Mouse (Mus musculus) left cerebral cortex, postnatal 4 days (tissue): Measurements from ENCODE around the gene Cmtm3. TPM values are rescaled to one million over a fixed set of nuclear protein-coding genes. Genes with fewer than 3 reads are reported as not detected.
"Not testable (repeated sequence)": the region's sequence is repeated elsewhere in the genome, so short reads cannot be mapped to it uniquely, and the experiment has no call there.

Source experiments
- DNase-seq: peaks from one replicate; pipeline ENCODE4 v3.0.0-alpha.2; 2022
- intact Hi-C: fragments of 180-260 bp; cut with DNase I; formaldehyde crosslinking; loops from one replicate; pipeline ENCODE4 v1.15.1; 2025
- total RNA-seq, 2 experiments: library from RNA; stranded (reverse); gene quantifications; 2 replicates each; pipeline ENCODE4 v1.2.3; 2021

The Cmtm3 gene
- total RNA-seq = 10 to 100 TPM; 22.7 to 25.5 TPM

- DNase-seq = peak; percentile 59
- intact Hi-C loops = no loop called here
Observed at GRCm38 (mm10) chr8:104339229-104339982, at the start of gene Cmtm3. Gene Cmtm3, plus strand, starts transcription at chr8:104339410.

- DNase-seq, intact Hi-C loops: not testable (repeated sequence)
Observed at GRCm38 (mm10) chr8:104293081-104293480, 46.1 kb upstream of the Cmtm3 start, which contains the start of gene Cmtm2a. Gene Cmtm2a, minus strand, starts transcription at chr8:104293181.

- intact Hi-C loops = no loop called here
- DNase-seq = no peak
Observed at GRCm38 (mm10) chr8:104294396-104294795, 44.8 kb upstream of the Cmtm3 start.

- intact Hi-C loops = not testable (repeated sequence)
- peak; percentile 30 for DNase-seq
Observed at GRCm38 (mm10) chr8:104301577-104301976, 37.6 kb upstream of the Cmtm3 start.

GRCm38 (mm10) chr8:104302536-104302935 is 36.7 kb upstream of the Cmtm3 start:
- DNase-seq, intact Hi-C loops: not testable (repeated sequence)

GRCm38 (mm10) chr8:104304962-104305361 is 34.2 kb upstream of the Cmtm3 start:
- intact Hi-C loops = no loop called here
- no peak for DNase-seq

GRCm38 (mm10) chr8:104308341-104308740 is 30.9 kb upstream of the Cmtm3 start:
- DNase-seq, intact Hi-C loops: not testable (repeated sequence)

GRCm38 (mm10) chr8:104309441-104310155 is 29.6 kb upstream of the Cmtm3 start, which contains the start of the genes Gm45711 and Cmtm1:
Gene Gm45711, minus strand, starts transcription at chr8:104310081.
Gene Cmtm1, minus strand, starts transcription at chr8:104310145.
- intact Hi-C loops = not testable (repeated sequence)

GRCm38 (mm10) chr8:104312023-104312422 is 27.2 kb upstream of the Cmtm3 start:
- intact Hi-C loops, DNase-seq: not testable (repeated sequence)

More at GRCm38 (mm10) chr8:104309441-104310155, 29.6 kb upstream of the Cmtm3 start, which contains the start of the genes Gm45711 and Cmtm1:
- peak; percentile 88 for DNase-seq

GRCm38 (mm10) chr8:104313311-104313710 is 25.9 kb upstream of the Cmtm3 start:
- DNase-seq = peak; percentile 10
- intact Hi-C loops = no loop called here

GRCm38 (mm10) chr8:104321267-104321666 is 17.9 kb upstream of the Cmtm3 start, which contains the start of gene Gm11020:
Gene Gm11020, plus strand, starts transcription at chr8:104321567.
- intact Hi-C loops, DNase-seq: not testable (repeated sequence)

- DNase-seq, intact Hi-C loops: not testable (repeated sequence)
Observed at GRCm38 (mm10) chr8:104321930-104322329, 17.3 kb upstream of the Cmtm3 start, which contains the start of gene Cmtm2b. Gene Cmtm2b, plus strand, starts transcription at chr8:104322230.

GRCm38 (mm10) chr8:104332665-104333631 is 6.3 kb upstream of the Cmtm3 start:
- no peak for DNase-seq
- intact Hi-C loops = no loop called here

- DNase-seq = no peak
- intact Hi-C loops = no loop called here
Observed at GRCm38 (mm10) chr8:104333786-104334185, 5.4 kb upstream of the Cmtm3 start.

- intact Hi-C loops = no loop called here
- DNase-seq = no peak
Observed at GRCm38 (mm10) chr8:104334196-104334595, 5.0 kb upstream of the Cmtm3 start.

- DNase-seq = no peak
- intact Hi-C loops = no loop called here
Observed at GRCm38 (mm10) chr8:104336806-104337205, 2.4 kb upstream of the Cmtm3 start.

GRCm38 (mm10) chr8:104337890-104338289 is 1.3 kb upstream of the Cmtm3 start:
- intact Hi-C loops = no loop called here
- DNase-seq = no peak

- DNase-seq = no peak
- intact Hi-C loops = loop anchor here (5.0 kb wide), 1 partner anchor 102 kb away; the partner anchor contains the start of gene Dync1li2
Observed at GRCm38 (mm10) chr8:104339983-104340232, 698 bp downstream of the Cmtm3 start.

GRCm38 (mm10) chr8:104340233-104341105 is 1.3 kb downstream of the Cmtm3 start:
- peak; percentile 84 for DNase-seq
- intact Hi-C loops = loop anchor here (5.0 kb wide), 1 partner anchor 102 kb away; the partner anchor contains the start of gene Dync1li2
